Mouse (Mus musculus) adipocyte (in vitro differentiated cells): Measurements from ENCODE around the gene Hjurp.
A peak's percentile ranks its signal among the peaks of the same experiment; 100 is the strongest.

ENCODE experiments used
- DNase-seq: peaks from one replicate; pipeline ENCODE4 v3.0.0-alpha.2; 2016; ENCODE audit warnings: low spot score

The Hjurp gene

DNA sequence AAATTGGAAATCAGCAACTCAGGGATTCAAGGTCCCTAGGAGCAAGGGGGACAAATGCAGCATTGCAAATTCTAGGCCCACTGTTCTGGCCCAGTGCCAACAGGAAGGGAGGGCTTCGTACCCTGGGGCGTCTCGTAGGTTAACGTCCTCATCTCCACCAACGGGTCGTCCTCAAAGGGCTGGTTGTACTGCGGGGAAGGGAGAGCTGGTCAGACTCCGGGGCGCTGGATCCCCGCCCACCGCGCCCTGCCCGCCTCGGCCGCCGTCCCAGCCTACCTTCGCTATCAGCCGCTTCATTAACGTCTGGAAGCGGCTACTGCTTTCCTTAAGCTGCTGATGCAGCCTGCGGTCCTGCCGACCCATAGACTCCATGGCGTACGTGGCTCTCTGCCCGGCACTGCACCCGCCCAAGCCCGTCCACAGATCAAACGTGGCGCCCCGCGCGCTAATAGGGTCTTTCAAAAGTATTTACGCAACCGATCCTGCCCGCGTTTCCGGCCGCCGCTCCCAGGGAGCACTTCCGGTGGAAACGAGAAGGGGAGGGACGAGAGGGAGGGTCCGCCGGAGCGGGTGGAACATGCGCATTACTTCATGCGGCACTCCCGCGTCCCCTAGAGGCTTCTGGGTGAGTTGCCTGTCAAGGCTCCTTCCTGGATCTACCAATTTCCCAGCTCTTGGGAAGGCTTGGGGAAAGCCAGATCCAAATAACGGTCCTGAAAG, at the start of gene Hjurp, which contains the start of gene Trpm8:
Gene Hjurp (minus strand): TSS at position 536 of the 720 bp plus-strand sequence.
Gene Trpm8 (plus strand): TSS at position 564 of the 720 bp plus-strand sequence.
- peak; percentile 100 for DNase-seq

DNA sequence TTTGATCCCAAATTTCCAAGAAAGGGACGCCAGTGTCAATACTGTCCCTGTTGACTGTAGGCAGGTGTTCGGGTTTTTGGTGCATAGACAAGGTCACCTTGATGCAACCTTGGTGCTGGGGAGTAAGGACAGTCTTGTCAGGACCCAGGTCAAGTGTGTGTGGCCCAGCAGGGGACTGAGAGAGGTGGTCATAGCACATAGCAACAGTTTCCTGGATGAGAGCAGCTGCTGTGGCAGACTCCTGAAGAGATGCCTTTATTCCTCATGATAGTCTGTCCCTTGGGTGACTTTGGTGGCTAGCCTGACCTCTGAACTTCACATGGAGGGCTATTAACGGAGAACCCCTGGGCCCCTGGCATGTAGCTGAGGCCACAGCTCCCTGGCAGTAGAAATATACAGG, 45.7 kb upstream of the Hjurp start:
- DNase-seq, result no peak

GRCm38 (mm10) chr1:88322146-88322545, 44.7 kb upstream of the Hjurp start:
- no peak for DNase-seq

DNA sequence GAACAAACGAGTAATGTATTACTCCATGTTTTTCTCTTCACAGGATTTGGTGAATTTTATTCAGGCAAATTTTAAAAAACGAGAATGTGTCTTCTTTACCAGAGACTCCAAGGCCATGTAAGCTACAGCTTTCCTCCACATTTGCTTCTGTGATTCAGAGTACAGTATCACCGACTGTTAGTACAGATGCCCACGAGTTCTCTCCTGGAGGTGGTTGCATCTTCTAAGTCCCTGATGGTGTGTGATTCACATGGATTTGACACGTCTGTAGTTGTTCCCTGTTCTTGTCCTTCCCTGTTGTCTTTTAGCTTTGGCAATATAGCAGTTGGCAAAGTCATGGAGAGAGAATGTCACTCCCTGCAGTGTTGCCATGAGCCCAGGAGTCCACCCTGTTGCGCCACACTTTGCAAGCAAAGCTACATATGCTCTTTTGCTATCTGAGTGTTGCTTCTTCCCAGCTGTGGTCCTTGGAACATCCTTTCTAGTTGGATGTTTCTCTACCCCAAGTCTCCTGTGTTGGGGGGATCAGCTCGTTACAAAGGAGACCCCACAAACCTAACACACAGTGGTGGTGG, 43.5 kb upstream of the Hjurp start:
- DNase-seq, result peak; percentile 26

GRCm38 (mm10) chr1:88318531-88319060, 41.2 kb upstream of the Hjurp start:
- peak; percentile 69 for DNase-seq

- DNase-seq, result no peak
These were observed 39.8 kb upstream of the Hjurp start for GRCm38 (mm10) chr1:88317279-88317678.

GRCm38 (mm10) chr1:88310349-88310748, 32.9 kb upstream of the Hjurp start:
- DNase-seq, result no peak

DNA sequence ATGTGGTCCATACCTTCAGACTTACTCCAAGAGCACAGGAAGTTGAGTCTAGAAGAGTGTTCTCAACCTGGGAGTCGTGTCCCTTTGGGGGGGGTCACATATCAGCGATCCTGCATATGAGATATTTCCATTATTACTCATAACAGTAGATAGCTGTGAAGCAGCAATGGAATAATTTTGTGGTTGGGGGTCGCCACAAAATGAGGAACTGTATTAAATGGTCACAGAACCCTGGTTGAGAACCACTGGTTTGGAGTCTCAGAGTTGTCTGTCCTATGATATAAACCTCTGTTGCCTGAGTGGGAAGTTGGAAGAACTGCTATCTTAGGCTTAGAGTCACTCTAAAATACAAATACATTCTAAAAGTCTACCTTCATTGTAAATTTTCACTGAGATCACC, 32.5 kb upstream of the Hjurp start:
- DNase-seq, result no peak

DNA sequence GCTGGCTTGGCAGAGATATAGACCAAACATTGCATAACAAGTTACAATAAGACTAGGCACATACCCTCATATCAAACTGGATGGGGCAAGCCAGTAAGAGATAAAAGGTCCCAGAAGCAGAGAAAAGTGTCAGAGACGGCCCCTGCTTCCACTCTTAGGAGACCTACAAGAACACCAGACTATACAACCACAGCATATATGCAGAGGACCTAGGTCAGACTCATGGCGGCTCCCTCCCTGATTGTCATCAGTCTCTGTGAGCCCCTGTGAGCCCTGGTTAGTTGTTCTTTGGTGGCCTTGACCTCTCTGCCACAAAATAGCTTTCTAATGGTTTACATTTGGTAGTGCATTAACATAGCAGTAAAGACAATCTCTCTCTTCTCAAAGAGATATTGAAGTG, 31.6 kb upstream of the Hjurp start:
- DNase-seq, result no peak

DNA sequence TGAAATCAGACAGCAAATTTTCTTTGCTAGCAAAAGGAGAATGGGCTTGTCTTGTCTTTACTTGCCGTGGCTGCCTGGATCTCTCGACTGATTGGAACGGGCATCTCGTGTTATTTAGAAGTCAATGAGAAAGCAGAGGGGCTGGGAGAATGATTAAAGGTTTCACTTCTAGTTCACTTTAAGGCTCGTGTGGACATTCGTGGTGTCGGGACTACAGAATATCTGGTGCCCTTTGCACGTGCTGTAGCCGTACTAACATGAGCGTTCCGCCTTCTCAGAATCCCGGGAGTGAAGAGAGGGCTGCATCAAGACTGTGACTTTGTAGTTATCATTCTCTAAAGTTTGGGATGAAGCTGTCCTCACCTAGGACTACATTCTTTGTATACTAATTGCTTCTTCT, 29.7 kb upstream of the Hjurp start:
- no peak for DNase-seq

- DNase-seq, result no peak
These were observed 29.1 kb upstream of the Hjurp start for GRCm38 (mm10) chr1:88306543-88306942.

GRCm38 (mm10) chr1:88305018-88305795, 27.8 kb upstream of the Hjurp start:
- DNase-seq, result no peak

- no peak for DNase-seq
These were observed 27.0 kb upstream of the Hjurp start for GRCm38 (mm10) chr1:88304261-88304985.

DNA sequence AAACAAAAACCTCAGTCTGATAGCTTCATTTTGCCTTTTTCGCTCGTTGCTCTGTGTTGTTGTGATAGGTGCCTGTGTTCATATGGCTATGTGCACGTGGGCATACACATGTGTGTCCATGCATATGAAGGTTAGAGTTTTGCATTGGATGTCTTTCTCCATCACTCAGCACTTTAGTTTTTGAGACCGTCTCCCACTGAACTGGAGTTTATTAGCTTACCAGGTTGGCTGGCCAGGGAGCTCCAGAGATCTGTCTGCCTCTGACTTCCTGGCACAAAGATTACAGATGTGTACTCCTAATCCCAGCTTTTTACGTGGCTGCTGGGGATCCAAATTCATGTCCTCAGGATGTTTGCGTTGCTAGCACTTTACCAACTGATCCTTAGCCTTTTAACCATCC, 26.3 kb upstream of the Hjurp start:
- DNase-seq, result no peak

DNA sequence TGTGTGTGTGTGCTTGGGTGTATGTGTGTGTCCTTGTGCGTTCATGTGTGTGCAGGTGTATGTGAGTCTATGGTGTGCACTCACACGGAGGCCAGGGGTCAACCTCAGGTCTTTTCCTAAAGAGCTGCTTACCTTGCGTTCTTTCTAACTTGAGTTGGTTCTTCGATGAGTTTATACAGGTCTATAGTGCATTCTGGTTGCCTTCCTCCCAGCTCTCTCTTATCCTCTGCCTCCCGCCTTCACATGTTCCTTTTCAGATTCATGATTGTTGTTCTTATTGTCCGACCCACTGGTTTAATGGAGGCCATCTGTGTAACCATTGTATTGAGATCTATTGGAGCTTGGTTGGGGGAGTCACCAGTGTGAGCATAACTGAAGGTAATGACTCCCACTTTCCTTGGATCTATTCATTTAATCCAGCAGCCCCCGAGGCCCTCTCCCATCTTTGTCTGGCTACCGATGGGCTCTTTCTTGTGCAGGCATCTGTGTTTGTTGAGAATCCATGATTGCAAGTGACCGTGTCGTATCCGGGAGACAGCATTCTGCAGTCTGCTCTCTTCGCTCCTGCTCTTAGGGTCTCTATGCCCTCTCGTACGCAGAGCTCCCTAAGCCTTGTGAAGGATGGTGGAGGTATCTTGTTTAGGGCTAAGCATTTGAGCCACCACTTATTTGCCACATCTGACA, 24.8 kb upstream of the Hjurp start:
- no peak for DNase-seq

- no peak for DNase-seq
These were observed 23.9 kb upstream of the Hjurp start for GRCm38 (mm10) chr1:88301121-88302014.

- DNase-seq, result no peak
These were observed 23.0 kb upstream of the Hjurp start for GRCm38 (mm10) chr1:88300301-88301050.

DNA sequence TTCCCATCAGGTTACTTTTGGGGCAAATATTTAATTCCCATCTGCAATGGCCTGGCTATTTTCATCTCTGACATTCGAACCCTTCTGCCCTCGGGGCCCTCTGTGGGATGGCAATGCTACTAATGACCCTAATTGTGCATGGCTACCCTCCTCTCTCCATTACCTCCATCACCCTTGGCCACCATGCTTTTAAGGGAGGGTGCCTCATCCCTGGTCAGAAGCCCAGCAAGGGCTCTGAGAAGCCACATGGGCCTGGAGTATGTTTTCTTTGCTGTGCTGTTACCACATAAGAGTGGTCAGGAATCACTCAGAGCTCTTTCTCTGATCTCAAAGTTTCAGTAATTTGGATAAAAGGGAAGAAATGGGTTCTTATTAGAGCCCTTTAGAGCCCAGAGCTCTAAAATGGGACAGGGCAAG, 22.1 kb upstream of the Hjurp start:
- no peak for DNase-seq

GRCm38 (mm10) chr1:88298686-88299528, 21.5 kb upstream of the Hjurp start:
- DNase-seq, result no peak
